Mouse (Mus musculus) hindbrain, embryonic 14.5 days (tissue): ENCODE measurements around the gene Cfap299. TPM values are rescaled to one million over a fixed set of nuclear protein-coding genes. Genes with fewer than 3 reads are reported as not detected.

Source experiments
- ATAC-seq: fragments of 200-750 bp; cut with Nextera tagmentation; 2 replicates; pipeline ENCODE4 v1.8.0; 2017; ENCODE audit warnings: moderate number of reproducible peaks, mild to moderate bottlenecking, moderate TSS enrichment, moderate library complexity; ENCODE audit not compliant: low FRiP score
- DNase-seq: peaks from one replicate; pipeline ENCODE4 v3.0.0-alpha.2; 2015; ENCODE audit warnings: low spot score
- H3K27ac ChIP-seq: fragments of 300-500 bp; sonication (generic); 2 replicates; pipeline ENCODE4 v1.5.1; 2014; ENCODE audit warnings: mild to moderate bottlenecking, moderate library complexity
- H3K27me3 ChIP-seq: fragments of 300-500 bp; sonication (generic); 2 replicates; pipeline ENCODE4 v1.6.1; 2014; ENCODE audit warnings: mild to moderate bottlenecking, low read length, mixed read lengths; ENCODE audit not compliant: control insufficient read depth, insufficient read depth
- H3K36me3 ChIP-seq: fragments of 300-500 bp; sonication (generic); replicated peaks from 2 replicates; pipeline ENCODE4 v1.6.1; 2014; ENCODE audit not compliant: control insufficient read depth, insufficient read depth
- H3K4me1 ChIP-seq: fragments of 300-500 bp; sonication (generic); replicated peaks from 2 replicates; pipeline ENCODE4 v1.6.1; 2014; ENCODE audit warnings: antibody characterized with exemption, low read length, mixed read lengths; ENCODE audit not compliant: control insufficient read depth, insufficient read depth
- H3K4me2 ChIP-seq: fragments of 300-500 bp; sonication (generic); replicated peaks from 2 replicates; pipeline ENCODE4 v1.6.1; 2014; ENCODE audit warnings: mild to moderate bottlenecking, moderate library complexity
- H3K4me3 ChIP-seq: fragments of 300-500 bp; sonication (generic); replicated peaks from 2 replicates; pipeline ENCODE4 v1.5.1; 2014; ENCODE audit warnings: mild to moderate bottlenecking, low read length
- H3K9ac ChIP-seq: fragments of 300-500 bp; sonication (generic); 2 replicates; pipeline ENCODE4 v1.6.1; 2014
- H3K9me3 ChIP-seq: fragments of 300-500 bp; sonication (generic); 2 replicates; pipeline ENCODE4 v1.6.1; 2016; ENCODE audit warnings: low read length; ENCODE audit not compliant: control insufficient read depth
- WGBS: fragments of 180-500 bp; shearing (Covaris S2); extraction: QIAGEN DNeasy Blood & Tissue Kit; methylation state at CpG from one replicate; pipeline ENCODE4 v1.1.7; 2014; 5-methylcytosine and 5-hydroxymethylcytosine counted together
- polyA plus RNA-seq: library from polyadenylated mRNA; unstranded; fragments of >200 nt; fragmentation: Nextera tagmentation; extraction: Ambion mirVana; gene quantifications from 2 replicates; pipeline ENCODE4 v1.2.1, GENCODE M21; 2014

The Cfap299 gene
- polyA plus RNA-seq, 1 experiment from 2014 or later: 1.8 TPM

GRCm38 (mm10) chr5:98613511-98613910 lies 284.4 kb downstream of the Cfap299 start:
- ATAC-seq (no peak), DNase-seq (no peak)
- H3K36me3 ChIP-seq: no peaks in the 10 kb centered on the region
- WGBS: 96% methylated on average over 5 of the region's 5 CpGs
- H3K27ac ChIP-seq: no peak overlapping the region
- H3K4me3 ChIP-seq: no peak overlapping the region
- no peaks in the 10 kb centered on the region for H3K27me3 ChIP-seq
- H3K4me2 ChIP-seq: no peak overlapping the region
- H3K9me3 ChIP-seq: no peaks in the 10 kb centered on the region
- no peaks in the 10 kb centered on the region for H3K4me1 ChIP-seq
- H3K9ac ChIP-seq: no peak overlapping the region

- Histone ChIP-seq H3K27ac (no peak overlapping the region), H3K4me3 (no peak overlapping the region), H3K27me3 (no peaks in the 10 kb centered on the region), H3K9ac (no peak overlapping the region), H3K9me3 (no peaks in the 10 kb centered on the region), H3K36me3 (no peaks in the 10 kb centered on the region), H3K4me2 (no peak overlapping the region), H3K4me1 (no peaks in the 10 kb centered on the region)
- DNase-seq (no peak), ATAC-seq (no peak)
- WGBS: 64% methylated on average over 3 of the region's 3 CpGs
These were observed 287.8 kb downstream of the Cfap299 start for GRCm38 (mm10) chr5:98616902-98617301.

GRCm38 (mm10) chr5:98617416-98617815 lies 288.3 kb downstream of the Cfap299 start:
- no peak for ATAC-seq
- WGBS: 86% methylated on average over 4 of the region's 4 CpGs
- Histone ChIP-seq H3K9me3 (no peaks in the 10 kb centered on the region), H3K4me1 (no peaks in the 10 kb centered on the region), H3K27me3 (no peaks in the 10 kb centered on the region), H3K9ac (no peak overlapping the region), H3K4me3 (no peak overlapping the region), H3K4me2 (no peak overlapping the region), H3K36me3 (no peaks in the 10 kb centered on the region), H3K27ac (no peak overlapping the region)
- no peak for DNase-seq

GRCm38 (mm10) chr5:98650345-98650744 lies 321.2 kb downstream of the Cfap299 start:
- Histone ChIP-seq H3K27me3 (no peaks in the 10 kb centered on the region), H3K4me3 (no peak overlapping the region), H3K9ac (no peak overlapping the region), H3K4me1 (no peaks in the 10 kb centered on the region), H3K9me3 (no peaks in the 10 kb centered on the region), H3K36me3 (no peaks in the 10 kb centered on the region), H3K4me2 (no peak overlapping the region), H3K27ac (no peak overlapping the region)
- ATAC-seq (no peak), DNase-seq (no peak)

GRCm38 (mm10) chr5:98651049-98651448 lies 321.9 kb downstream of the Cfap299 start:
- ATAC-seq: no peak
- Histone ChIP-seq H3K27ac (no peak overlapping the region), H3K4me3 (no peak overlapping the region), H3K27me3 (no peaks in the 10 kb centered on the region), H3K36me3 (no peaks in the 10 kb centered on the region), H3K9ac (no peak overlapping the region), H3K4me2 (no peak overlapping the region), H3K4me1 (no peaks in the 10 kb centered on the region), H3K9me3 (no peaks in the 10 kb centered on the region)
- 85% methylated on average over 5 of the region's 5 CpGs for WGBS
- DNase-seq: no peak

- H3K4me2 ChIP-seq: no peak overlapping the region
- ATAC-seq: no peak
- 94% methylated on average over 5 of the region's 5 CpGs for WGBS
These were observed 359.1 kb downstream of the Cfap299 start for GRCm38 (mm10) chr5:98688254-98688653.

GRCm38 (mm10) chr5:98692070-98692469 lies 363.0 kb downstream of the Cfap299 start:
- Histone ChIP-seq H3K9me3 (no peaks in the 10 kb centered on the region), H3K9ac (no peak overlapping the region), H3K36me3 (no peaks in the 10 kb centered on the region), H3K27me3 (no peaks in the 10 kb centered on the region), H3K4me2 (no peak overlapping the region), H3K4me3 (no peak overlapping the region), H3K4me1 (no peaks in the 10 kb centered on the region), H3K27ac (no peak overlapping the region)
- no peak for ATAC-seq
- 84% methylated on average over 5 of the region's 5 CpGs for WGBS
- no peak for DNase-seq

More at GRCm38 (mm10) chr5:98688254-98688653, 359.1 kb downstream of the Cfap299 start:
- no peaks in the 10 kb centered on the region for H3K36me3 ChIP-seq
- H3K9ac ChIP-seq: no peak overlapping the region
- H3K9me3 ChIP-seq: no peaks in the 10 kb centered on the region
- H3K27me3 ChIP-seq: no peaks in the 10 kb centered on the region
- no peak overlapping the region for H3K4me3 ChIP-seq
- H3K27ac ChIP-seq: no peak overlapping the region
- H3K4me1 ChIP-seq: no peaks in the 10 kb centered on the region
- DNase-seq: no peak

- H3K9ac ChIP-seq: no peak overlapping the region
- no peak overlapping the region for H3K27ac ChIP-seq
- H3K27me3 ChIP-seq: no peaks in the 10 kb centered on the region
- ATAC-seq: no peak
- no peaks in the 10 kb centered on the region for H3K9me3 ChIP-seq
- no peak for DNase-seq
- no peak overlapping the region for H3K4me2 ChIP-seq
- H3K36me3 ChIP-seq: no peaks in the 10 kb centered on the region
- H3K4me3 ChIP-seq: no peak overlapping the region
- no peaks in the 10 kb centered on the region for H3K4me1 ChIP-seq
- 64% methylated on average over 8 of the region's 8 CpGs for WGBS
These were observed 367.2 kb downstream of the Cfap299 start for GRCm38 (mm10) chr5:98696336-98696735.

GRCm38 (mm10) chr5:98703963-98704362 lies 374.9 kb downstream of the Cfap299 start:
- ATAC-seq: no peak
- WGBS: 77% methylated on average over 5 of the region's 5 CpGs

GRCm38 (mm10) chr5:98706597-98706996 lies 377.5 kb downstream of the Cfap299 start:
- no peaks in the 10 kb centered on the region for H3K27me3 ChIP-seq
- DNase-seq (no peak), ATAC-seq (no peak)
- no peak overlapping the region for H3K9ac ChIP-seq
- no peak overlapping the region for H3K27ac ChIP-seq
- H3K4me2 ChIP-seq: no peak overlapping the region
- no peaks in the 10 kb centered on the region for H3K4me1 ChIP-seq
- H3K4me3 ChIP-seq: no peak overlapping the region
- no peaks in the 10 kb centered on the region for H3K36me3 ChIP-seq
- no peaks in the 10 kb centered on the region for H3K9me3 ChIP-seq
- WGBS: 79% methylated on average over 4 of the region's 4 CpGs

More at GRCm38 (mm10) chr5:98703963-98704362, 374.9 kb downstream of the Cfap299 start:
- H3K36me3 ChIP-seq: no peaks in the 10 kb centered on the region
- DNase-seq: no peak
- H3K27ac ChIP-seq: no peak overlapping the region
- no peaks in the 10 kb centered on the region for H3K9me3 ChIP-seq
- H3K4me3 ChIP-seq: no peak overlapping the region
- H3K27me3 ChIP-seq: no peaks in the 10 kb centered on the region
- H3K4me2 ChIP-seq: no peak overlapping the region
- H3K9ac ChIP-seq: no peak overlapping the region
- H3K4me1 ChIP-seq: no peaks in the 10 kb centered on the region
